Mouse (Mus musculus): ENCODE measurements around the gene Gm20388. TPM values are rescaled to one million over a fixed set of nuclear protein-coding genes. Genes with fewer than 3 reads are reported as not detected.

The Gm20388 gene
- polyA plus RNA-seq, 1 experiment from 2014 or later, result 1.4 TPM

GRCm38 (mm10) chr8:124307700-124308099 is 4397.1 kb downstream of the Gm20388 start:
- H3K4me3 ChIP-seq (ENCODE audit: low read depth, low read length), result no peak overlapping the region
- no peaks in the 10 kb centered on the region for H3K9me3 ChIP-seq (replicated peaks; ENCODE audit: control insufficient read depth, low read length)
- H3K4me2 ChIP-seq (ENCODE audit: low read depth, low read length), result no peak overlapping the region
- ATAC-seq (ENCODE audit: low read depth), result no peak
- H3K4me1 ChIP-seq (ENCODE audit: control insufficient read depth, low read depth, low read length), result peaks cover 6% of the 10 kb centered on the region
- 83% methylated on average over 10 of the region's 10 CpGs for WGBS (ENCODE audit: insufficient replicate concordance)
- no peak overlapping the region for H3K9ac ChIP-seq (ENCODE audit: low read depth, low read length)
- H3K36me3 ChIP-seq (ENCODE audit: control insufficient read depth, insufficient read depth), result no peaks in the 10 kb centered on the region; the same call in 1 of the 2 replicates
- no peaks in the 10 kb centered on the region for H3K27me3 ChIP-seq (ENCODE audit: control insufficient read depth, insufficient read depth, low read depth, low read length)
- H3K27ac ChIP-seq (ENCODE audit: low read length), result no peak overlapping the region

DNA sequence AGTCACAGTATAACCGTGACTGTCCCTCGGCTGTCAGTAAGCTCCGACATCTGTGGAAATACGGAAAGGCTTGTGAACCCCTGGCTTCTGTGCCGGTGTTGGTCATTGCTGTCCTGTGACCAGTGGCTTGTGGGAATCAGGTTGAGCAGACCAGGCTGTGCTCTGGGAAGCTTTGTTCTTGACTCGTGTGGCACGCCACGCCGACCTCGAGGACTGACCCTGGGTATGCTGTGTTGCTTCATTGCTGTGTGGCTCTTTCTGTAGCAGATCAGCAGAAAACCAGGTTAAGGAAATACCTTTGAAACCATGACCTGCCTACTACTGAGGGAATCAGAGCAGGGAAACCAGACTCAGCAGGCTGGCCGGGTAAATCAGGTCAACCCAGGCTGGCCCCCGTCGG is 4399.9 kb downstream of the Gm20388 start:
- WGBS (ENCODE audit: insufficient replicate concordance), result 71% methylated on average over 13 of the region's 13 CpGs

GRCm38 (mm10) chr8:124311111-124311510 is 4400.5 kb downstream of the Gm20388 start:
- WGBS (ENCODE audit: insufficient replicate concordance), result 72% methylated on average over 6 of the region's 6 CpGs
- Histone ChIP-seq H3K4me3 (ENCODE audit: low read depth, low read length) (no peak overlapping the region), H3K27ac (ENCODE audit: low read length) (no peak overlapping the region), H3K4me1 (ENCODE audit: control insufficient read depth, low read depth, low read length) (peaks cover 6% of the 10 kb centered on the region), H3K9me3 (replicated peaks; ENCODE audit: control insufficient read depth, low read length) (no peaks in the 10 kb centered on the region), H3K27me3 (ENCODE audit: control insufficient read depth, insufficient read depth, low read depth, low read length) (no peaks in the 10 kb centered on the region), H3K9ac (ENCODE audit: low read depth, low read length) (no peak overlapping the region), H3K36me3 (ENCODE audit: control insufficient read depth, insufficient read depth) (no peaks in the 10 kb centered on the region; the same call in 1 of the 2 replicates), H3K4me2 (ENCODE audit: low read depth, low read length) (no peak overlapping the region)
- ATAC-seq (ENCODE audit: low read depth), result 0 out of 2 replicates have a peak, but pooled peaks have one; percentile 23

More for the DNA sequence above, 4399.9 kb downstream of the Gm20388 start:
- peaks cover 6% of the 10 kb centered on the region for H3K4me1 ChIP-seq (ENCODE audit: control insufficient read depth, low read depth, low read length)
- H3K27me3 ChIP-seq (ENCODE audit: control insufficient read depth, insufficient read depth, low read depth, low read length), result no peaks in the 10 kb centered on the region
- H3K4me3 ChIP-seq (ENCODE audit: low read depth, low read length), result no peak overlapping the region
- no peaks in the 10 kb centered on the region; the same call in 1 of the 2 replicates for H3K36me3 ChIP-seq (ENCODE audit: control insufficient read depth, insufficient read depth)
- H3K9me3 ChIP-seq (replicated peaks; ENCODE audit: control insufficient read depth, low read length), result no peaks in the 10 kb centered on the region
- H3K4me2 ChIP-seq (ENCODE audit: low read depth, low read length), result no peak overlapping the region
- H3K27ac ChIP-seq (ENCODE audit: low read length), result no peak overlapping the region; the same call in 1 of the 2 replicates
- ATAC-seq (ENCODE audit: low read depth), result peak; percentile 61
- H3K9ac ChIP-seq (ENCODE audit: low read depth, low read length), result no peak overlapping the region

GRCm38 (mm10) chr8:124311723-124312122 is 4401.1 kb downstream of the Gm20388 start:
- WGBS (ENCODE audit: insufficient replicate concordance), result 80% methylated on average over 17 of the region's 17 CpGs
- H3K4me3 ChIP-seq (ENCODE audit: low read depth, low read length), result no peak overlapping the region

DNA sequence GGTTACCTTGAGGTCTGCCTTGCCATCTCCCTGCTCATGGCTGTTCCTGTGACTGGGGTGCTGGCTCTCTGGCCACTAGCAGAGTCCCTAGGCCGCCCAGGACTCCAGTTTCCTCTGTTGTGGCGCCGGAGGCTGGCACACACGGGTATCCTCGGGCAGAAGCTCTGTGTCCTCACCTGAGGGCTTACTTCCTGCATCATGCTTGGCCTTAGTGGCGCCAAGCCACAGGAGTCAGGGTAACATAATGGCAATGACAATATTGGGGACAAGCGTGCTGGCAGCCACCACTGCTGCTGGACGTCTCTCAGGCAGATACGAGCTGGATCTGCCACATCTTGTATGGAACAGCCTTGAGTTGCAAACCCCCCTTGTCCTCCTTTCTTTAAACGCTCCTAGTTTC is 4401.6 kb downstream of the Gm20388 start:
- Histone ChIP-seq H3K4me1 (ENCODE audit: control insufficient read depth, low read depth, low read length) (peaks cover 11% of the 10 kb centered on the region), H3K36me3 (ENCODE audit: control insufficient read depth, insufficient read depth) (no peaks in the 10 kb centered on the region; the same call in 1 of the 2 replicates), H3K9me3 (replicated peaks; ENCODE audit: control insufficient read depth, low read length) (no peaks in the 10 kb centered on the region), H3K27ac (ENCODE audit: low read length) (no peak overlapping the region), H3K4me2 (ENCODE audit: low read depth, low read length) (no peak overlapping the region), H3K4me3 (ENCODE audit: low read depth, low read length) (no peak overlapping the region), H3K27me3 (ENCODE audit: control insufficient read depth, insufficient read depth, low read depth, low read length) (no peaks in the 10 kb centered on the region), H3K9ac (ENCODE audit: low read depth, low read length) (no peak overlapping the region)
- WGBS (ENCODE audit: insufficient replicate concordance), result 72% methylated on average over 10 of the region's 10 CpGs
- no peak for ATAC-seq (ENCODE audit: low read depth)

More at GRCm38 (mm10) chr8:124311723-124312122, 4401.1 kb downstream of the Gm20388 start:
- no peak overlapping the region for H3K27ac ChIP-seq (ENCODE audit: low read length)
- H3K27me3 ChIP-seq (ENCODE audit: control insufficient read depth, insufficient read depth, low read depth, low read length), result no peaks in the 10 kb centered on the region
- no peak overlapping the region for H3K9ac ChIP-seq (ENCODE audit: low read depth, low read length)
- no peak for ATAC-seq (ENCODE audit: low read depth)
- H3K4me1 ChIP-seq (ENCODE audit: control insufficient read depth, low read depth, low read length), result peaks cover 7% of the 10 kb centered on the region
- H3K4me2 ChIP-seq (ENCODE audit: low read depth, low read length), result no peak overlapping the region
- no peaks in the 10 kb centered on the region for H3K9me3 ChIP-seq (replicated peaks; ENCODE audit: control insufficient read depth, low read length)
- H3K36me3 ChIP-seq (ENCODE audit: control insufficient read depth, insufficient read depth), result no peaks in the 10 kb centered on the region; the same call in 1 of the 2 replicates

DNA sequence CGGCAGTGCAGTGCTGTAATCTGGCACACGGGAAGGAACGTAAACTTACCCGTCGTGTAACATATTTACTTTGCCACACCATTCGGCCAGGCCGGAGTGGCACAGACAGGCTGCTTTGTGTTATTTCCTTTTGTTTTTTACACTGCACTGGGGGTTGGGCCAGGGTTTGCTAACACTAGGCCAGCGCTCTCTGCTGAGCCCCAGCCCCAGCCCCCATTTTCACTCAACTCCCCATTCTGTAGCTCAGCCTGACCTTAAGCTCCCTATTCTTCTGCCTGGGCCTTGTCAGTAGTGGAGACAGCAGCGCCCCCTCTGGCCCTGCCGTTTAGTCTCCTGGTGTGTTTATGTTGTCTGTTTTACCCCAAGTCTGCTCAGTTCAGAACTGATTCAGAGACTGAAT is 4404.2 kb downstream of the Gm20388 start:
- no peak overlapping the region for H3K4me3 ChIP-seq (ENCODE audit: low read depth, low read length)
- WGBS (ENCODE audit: insufficient replicate concordance), result 65% methylated on average over 10 of the region's 10 CpGs
- no peaks in the 10 kb centered on the region for H3K36me3 ChIP-seq (ENCODE audit: control insufficient read depth, insufficient read depth)
- H3K9ac ChIP-seq (ENCODE audit: low read depth, low read length), result no peak overlapping the region
- H3K27ac ChIP-seq (ENCODE audit: low read length), result no peak overlapping the region
- no peak overlapping the region for H3K4me2 ChIP-seq (ENCODE audit: low read depth, low read length)
- H3K9me3 ChIP-seq (replicated peaks; ENCODE audit: control insufficient read depth, low read length), result no peaks in the 10 kb centered on the region
- peaks cover 28% of the 10 kb centered on the region for H3K4me1 ChIP-seq (ENCODE audit: control insufficient read depth, low read depth, low read length)
- H3K27me3 ChIP-seq (ENCODE audit: control insufficient read depth, insufficient read depth, low read depth, low read length), result no peaks in the 10 kb centered on the region
- no peak for ATAC-seq (ENCODE audit: low read depth)

GRCm38 (mm10) chr8:124316466-124317136 is 4406.0 kb downstream of the Gm20388 start:
- Histone ChIP-seq H3K27me3 (ENCODE audit: control insufficient read depth, insufficient read depth, low read depth, low read length) (no peaks in the 10 kb centered on the region), H3K9ac (ENCODE audit: low read depth, low read length) (no peak overlapping the region), H3K27ac (ENCODE audit: low read length) (no peak overlapping the region), H3K4me3 (ENCODE audit: low read depth, low read length) (no peak overlapping the region), H3K4me2 (ENCODE audit: low read depth, low read length) (no peak overlapping the region), H3K4me1 (ENCODE audit: control insufficient read depth, low read depth, low read length) (peaks cover 25% of the 10 kb centered on the region), H3K36me3 (ENCODE audit: control insufficient read depth, insufficient read depth) (no peaks in the 10 kb centered on the region), H3K9me3 (replicated peaks; ENCODE audit: control insufficient read depth, low read length) (no peaks in the 10 kb centered on the region)
- ATAC-seq (ENCODE audit: low read depth), result no peak
- 41% methylated on average over 12 of the region's 12 CpGs for WGBS (ENCODE audit: insufficient replicate concordance)

DNA sequence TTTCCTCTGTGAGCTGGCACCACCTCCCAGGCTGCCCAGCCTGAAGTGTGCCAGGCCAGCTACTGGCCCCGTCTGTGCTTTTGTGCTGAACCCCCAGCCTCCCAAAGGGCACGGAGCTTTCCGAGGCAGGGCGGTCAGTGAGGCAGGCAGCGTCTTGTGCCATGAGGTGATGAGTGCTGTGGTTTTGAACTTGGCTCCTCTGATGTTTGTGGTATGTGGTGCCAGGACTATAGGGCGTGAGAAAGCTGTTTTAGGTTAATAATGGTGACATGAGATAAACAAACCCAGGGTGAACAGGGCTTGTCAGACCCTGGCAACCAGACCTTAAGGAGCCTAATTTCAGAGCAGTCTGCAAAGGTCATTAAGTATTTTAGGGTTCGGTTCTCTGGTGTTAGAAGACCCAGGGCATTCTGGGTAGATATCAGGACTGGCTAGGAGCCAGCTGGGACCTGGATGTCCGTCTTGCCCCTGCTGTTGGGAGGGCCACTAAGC is 4406.6 kb downstream of the Gm20388 start:
- no peak overlapping the region for H3K4me2 ChIP-seq (ENCODE audit: low read depth, low read length)
- H3K9me3 ChIP-seq (replicated peaks; ENCODE audit: control insufficient read depth, low read length), result no peaks in the 10 kb centered on the region
- 20% methylated on average over 8 of the region's 8 CpGs for WGBS (ENCODE audit: insufficient replicate concordance)
- peaks cover 25% of the 10 kb centered on the region for H3K4me1 ChIP-seq (ENCODE audit: control insufficient read depth, low read depth, low read length)
- no peaks in the 10 kb centered on the region for H3K36me3 ChIP-seq (ENCODE audit: control insufficient read depth, insufficient read depth)
- H3K27ac ChIP-seq (ENCODE audit: low read length), result no peak overlapping the region
- H3K27me3 ChIP-seq (ENCODE audit: control insufficient read depth, insufficient read depth, low read depth, low read length), result no peaks in the 10 kb centered on the region
- H3K9ac ChIP-seq (ENCODE audit: low read depth, low read length), result no peak overlapping the region
- ATAC-seq (ENCODE audit: low read depth), result no peak
- no peak overlapping the region for H3K4me3 ChIP-seq (ENCODE audit: low read depth, low read length)

DNA sequence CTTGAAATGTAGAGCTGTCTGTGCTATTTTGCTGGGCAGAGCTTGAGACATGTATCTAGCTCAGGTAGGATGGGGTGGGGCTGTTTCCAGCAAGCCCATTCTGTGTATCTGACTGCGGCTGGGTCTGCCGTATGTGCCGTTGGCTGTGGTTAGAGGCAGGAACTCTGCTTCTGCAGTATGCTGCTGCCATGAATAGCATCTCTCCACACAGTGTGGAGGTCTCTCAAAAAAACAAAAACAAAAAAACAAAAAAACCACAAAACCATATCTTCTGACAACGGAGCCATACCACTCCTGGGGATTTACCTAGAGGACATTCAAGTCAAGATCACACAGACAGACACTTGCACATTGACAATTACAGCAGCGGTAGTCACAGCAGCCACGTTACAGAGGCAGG is 4407.2 kb downstream of the Gm20388 start:
- no peak overlapping the region for H3K27ac ChIP-seq (ENCODE audit: low read length)
- peaks cover 25% of the 10 kb centered on the region for H3K4me1 ChIP-seq (ENCODE audit: control insufficient read depth, low read depth, low read length)
- no peaks in the 10 kb centered on the region for H3K9me3 ChIP-seq (replicated peaks; ENCODE audit: control insufficient read depth, low read length)
- H3K9ac ChIP-seq (ENCODE audit: low read depth, low read length), result no peak overlapping the region
- H3K27me3 ChIP-seq (ENCODE audit: control insufficient read depth, insufficient read depth, low read depth, low read length), result no peaks in the 10 kb centered on the region
- no peak overlapping the region for H3K4me2 ChIP-seq (ENCODE audit: low read depth, low read length)
- no peaks in the 10 kb centered on the region for H3K36me3 ChIP-seq (ENCODE audit: control insufficient read depth, insufficient read depth)
- WGBS (ENCODE audit: insufficient replicate concordance), result 19% methylated on average over 6 of the region's 6 CpGs
- H3K4me3 ChIP-seq (ENCODE audit: low read depth, low read length), result no peak overlapping the region
- 0 out of 2 replicates have a peak, but pooled peaks have one; percentile 31 for ATAC-seq (ENCODE audit: low read depth)

All from liver, embryonic 16.5 days (tissue).